Mouse (Mus musculus): Measurements from ENCODE around the gene Alms1. TPM values are rescaled to one million over a fixed set of nuclear protein-coding genes. Genes with fewer than 3 reads are reported as not detected.
A peak's percentile ranks its signal among the peaks of the same experiment; 100 is the strongest.

The Alms1 gene
- total and polyA plus RNA-seq, 3 experiments = 7.5 to 47.3 (median 8.8) TPM

DNA sequence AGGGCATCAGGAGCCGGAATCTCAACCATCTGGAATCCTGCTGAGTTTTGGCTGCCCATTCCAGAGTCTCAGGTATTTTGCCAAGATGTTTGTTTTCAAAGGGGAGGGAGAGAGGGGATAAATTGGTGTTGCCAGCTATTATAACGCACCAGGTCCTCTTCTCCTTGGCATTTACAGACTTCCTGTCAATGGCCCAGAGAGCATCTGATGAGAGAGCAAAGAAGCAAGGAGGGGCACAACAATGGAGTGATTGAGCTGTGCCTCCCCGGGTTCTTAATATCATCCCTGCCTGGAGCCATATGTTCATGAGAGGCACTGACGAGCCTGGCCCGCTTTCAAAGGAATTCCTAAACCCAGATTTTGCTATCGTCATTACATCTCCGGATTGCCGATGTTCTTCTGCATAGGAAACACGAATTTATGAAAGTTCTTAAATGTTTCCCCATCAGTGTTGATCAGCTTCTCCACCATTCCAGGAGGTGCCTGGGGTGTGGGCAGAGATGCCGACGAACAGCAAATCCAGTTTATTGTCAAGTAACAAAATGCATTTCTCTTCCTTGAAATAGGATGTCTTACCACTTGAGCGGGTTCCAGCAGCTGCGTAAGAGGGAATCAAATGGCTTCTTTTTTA, 43.0 kb upstream of the Alms1 start:
- no peak for DNase-seq (ENCODE audit: low read depth, low spot score)
- TF ChIP-seq E2F4 (IDR thresholded peaks at IDR 0.05; ENCODE audit: borderline replicate concordance, low read depth, low read length) (no peak), UBTF (IDR thresholded peaks at IDR 0.05; ENCODE audit: borderline replicate concordance, insufficient read depth, low read depth, low read length) (no peak), CHD1 (IDR thresholded peaks at IDR 0.05; ENCODE audit: low read depth, low read length) (no peak), POLR2AphosphoS5 (IDR thresholded peaks at IDR 0.05; ENCODE audit: borderline replicate concordance, low read depth, low read length) (no peak), NRF1 (IDR thresholded peaks at IDR 0.05; ENCODE audit: insufficient read depth, low read depth, low read length, poor library complexity, severe bottlenecking) (no peak)
- H3K4me3 ChIP-seq (ENCODE audit: control insufficient read depth in 1 of 2, insufficient read depth in 1 of 2, low read depth in 2 of 2, low read length in 2 of 2) = no peak overlapping the region
- H3K79me2 ChIP-seq (ENCODE audit: control insufficient read depth, insufficient read depth, low read length, poor library complexity) = no peaks in the 10 kb centered on the region
- H3K9ac ChIP-seq (ENCODE audit: control insufficient read depth, low read depth, low read length, poor library complexity, severe bottlenecking) = no peak overlapping the region
- H3K36me3 ChIP-seq (ENCODE audit: control insufficient read depth in 1 of 2, insufficient read depth in 2 of 2, low read length in 2 of 2) = peaks cover 0 to 13% of the 10 kb centered on the region in 2 experiments; a peak in 2 of 4 replicates
- H3K27me3 ChIP-seq (ENCODE audit: control insufficient read depth in 1 of 2, insufficient read depth in 2 of 2, low read length in 2 of 2) = peaks cover 0 to 1% of the 10 kb centered on the region in 2 experiments; a peak in 2 of 4 replicates
- H3K4me1 ChIP-seq (ENCODE audit: control insufficient read depth in 1 of 2, insufficient read depth in 2 of 2, low read length in 2 of 2) = peaks cover 6 to 8% of the 10 kb centered on the region in 2 experiments
- no peak overlapping the region for H3K27ac ChIP-seq (ENCODE audit: control insufficient read depth, low read depth, low read length)
- H3K9me3 ChIP-seq (replicated peaks; ENCODE audit: insufficient read depth, low read length) = no peaks in the 10 kb centered on the region

DNA sequence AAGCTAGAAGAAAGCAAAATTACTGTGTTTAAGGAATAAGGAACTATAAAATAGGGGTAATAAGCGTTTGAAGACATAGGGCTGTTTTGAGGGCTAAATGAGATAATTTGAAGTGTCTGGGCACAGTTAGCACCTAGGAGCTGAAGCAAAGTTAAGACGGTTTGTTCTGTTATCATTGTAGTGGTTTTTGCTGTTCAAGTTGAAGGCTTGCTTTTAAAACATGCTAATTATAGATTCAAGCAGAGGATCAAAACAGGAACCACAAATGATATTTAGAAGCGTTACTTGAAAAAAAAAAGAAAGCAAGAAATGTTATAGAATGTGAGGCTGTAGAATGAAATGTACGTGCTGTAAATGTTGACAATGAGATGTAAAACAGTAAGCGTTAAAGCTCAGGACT, 39.7 kb upstream of the Alms1 start:
- H3K27me3 ChIP-seq (ENCODE audit: control insufficient read depth in 1 of 2, insufficient read depth in 2 of 2, low read length in 2 of 2) = 0 out of 4 replicates have a peak, but pooled peaks cover 0 to under 1% of the 10 kb centered on the region in 2 experiments
- DNase-seq (ENCODE audit: low read depth, low spot score) = peak; percentile 77
- no peaks in the 10 kb centered on the region for H3K79me2 ChIP-seq (ENCODE audit: control insufficient read depth, insufficient read depth, low read length, poor library complexity)
- H3K4me1 ChIP-seq (ENCODE audit: control insufficient read depth in 1 of 2, insufficient read depth in 2 of 2, low read length in 2 of 2) = peaks cover 6 to 8% of the 10 kb centered on the region in 2 experiments
- peak overlapping the region; percentile 65 for H3K27ac ChIP-seq (ENCODE audit: control insufficient read depth, low read depth, low read length)
- H3K9me3 ChIP-seq (replicated peaks; ENCODE audit: insufficient read depth, low read length) = no peaks in the 10 kb centered on the region
- H3K36me3 ChIP-seq (ENCODE audit: control insufficient read depth in 1 of 2, insufficient read depth in 2 of 2, low read length in 2 of 2) = peaks cover 0 to 13% of the 10 kb centered on the region in 2 experiments; a peak in 2 of 4 replicates
- H3K9ac ChIP-seq (ENCODE audit: control insufficient read depth, low read depth, low read length, poor library complexity, severe bottlenecking) = peak overlapping the region; percentile 2; the same call in 1 of the 2 replicates
- H3K4me3 ChIP-seq (ENCODE audit: control insufficient read depth in 1 of 2, insufficient read depth in 1 of 2, low read depth in 2 of 2, low read length in 2 of 2) = peak overlapping the region in 1 of 2 experiments; percentile 48; a peak in 2 of 4 replicates
- TF ChIP-seq USF2 (IDR thresholded peaks at IDR 0.05; ENCODE audit: borderline replicate concordance in 1 of 2, insufficient read depth in 1 of 2, low read depth in 1 of 2, low read length in 2 of 2) (no peak), ETS1 (IDR thresholded peaks at IDR 0.05; ENCODE audit: low read depth, low read length) (peak; percentile 70; the same call in 1 of the 2 replicates), SIN3A (IDR thresholded peaks at IDR 0.05; ENCODE audit: low read length) (peak; percentile 69), MYB (IDR thresholded peaks at IDR 0.05; ENCODE audit: low read depth, low read length) (peak; percentile 79), MYC (IDR thresholded peaks at IDR 0.05; ENCODE audit: low read depth, low read length) (peak; percentile 45; the same call in 1 of the 2 replicates), ZKSCAN1 (IDR thresholded peaks at IDR 0.05; ENCODE audit: low read depth, low read length) (no peak), TAL1 (IDR thresholded peaks at IDR 0.05; ENCODE audit: low read length) (no peak), NELFE (IDR thresholded peaks at IDR 0.05; ENCODE audit: low read depth, low read length) (no peak), TCF12 (IDR thresholded peaks at IDR 0.05; ENCODE audit: low read depth, low read length) (peak; percentile 48), MAFK (IDR thresholded peaks at IDR 0.05; ENCODE audit: borderline replicate concordance, low read depth, low read length) (no peak), RCOR1 (IDR thresholded peaks at IDR 0.05; ENCODE audit: low read depth, low read length) (0 out of 2 replicates have a peak, but pooled peaks have one; percentile 59), KAT2A (conservative IDR thresholded peaks at IDR 0.05; ENCODE audit: low read depth, low read length) (no peak), ZNF384 (IDR thresholded peaks at IDR 0.05; ENCODE audit: low read depth, low read length) (peak; percentile 87), POLR2AphosphoS2 (IDR thresholded peaks at IDR 0.05; ENCODE audit: low read length) (no peak), EP300 (IDR thresholded peaks at IDR 0.05; ENCODE audit: low read depth in 1 of 2, low read length in 2 of 2) (peak; percentile 67 to 76; a peak in 3 of 4 replicates), RAD21 (IDR thresholded peaks at IDR 0.05; ENCODE audit: low read depth, low read length) (no peak), POLR2AphosphoS5 (IDR thresholded peaks at IDR 0.05; ENCODE audit: borderline replicate concordance, low read depth, low read length) (no peak), BHLHE40 (IDR thresholded peaks at IDR 0.05; ENCODE audit: borderline replicate concordance, low read depth, low read length) (no peak), MEF2A (IDR thresholded peaks at IDR 0.05; ENCODE audit: extremely low read depth, insufficient replicate concordance, low read depth, low read length, poor library complexity, severe bottlenecking) (peak; percentile 91), POLR2A (IDR thresholded peaks at IDR 0.05; ENCODE audit: control insufficient read depth in 1 of 2, insufficient read depth in 1 of 2, low read depth in 1 of 2, low read length in 2 of 2, poor library complexity in 1 of 2) (no peak), MXI1 (IDR thresholded peaks at IDR 0.05; ENCODE audit: low read depth, low read length) (no peak; the same call in 1 of the 2 replicates), GATA1 (IDR thresholded peaks at IDR 0.05; ENCODE audit: low read depth, low read length) (peak; percentile 44), HCFC1 (IDR thresholded peaks at IDR 0.05; ENCODE audit: low read depth, low read length) (no peak), JUND (IDR thresholded peaks at IDR 0.05; ENCODE audit: low read depth, low read length) (no peak), NRF1 (IDR thresholded peaks at IDR 0.05; ENCODE audit: insufficient read depth, low read depth, low read length, poor library complexity, severe bottlenecking) (no peak), CTCF (IDR thresholded peaks at IDR 0.05 in 2 of 3, conservative IDR thresholded peaks at IDR 0.05 in 1 of 3; ENCODE audit: control insufficient read depth in 1 of 3, insufficient read depth in 1 of 3, low read depth in 2 of 3, low read length in 3 of 3, poor library complexity in 1 of 3, severe bottlenecking in 1 of 3) (no peak)
